Mouse (Mus musculus) bone marrow macrophage, adult 2 months (primary cell): ENCODE data around the gene H2afy2.

Source experiments
- CTCF ChIP-seq: IDR thresholded peaks from 2 replicates; pipeline ENCODE4 v1.5.1; 2012; ENCODE audit warnings: low read depth, mild to moderate bottlenecking, low read length, moderate library complexity
- POLR2A ChIP-seq: IDR thresholded peaks from 2 replicates; pipeline ENCODE4 v1.6.1; 2012; ENCODE audit warnings: mild to moderate bottlenecking, low read depth, low read length, borderline replicate concordance

DNA sequence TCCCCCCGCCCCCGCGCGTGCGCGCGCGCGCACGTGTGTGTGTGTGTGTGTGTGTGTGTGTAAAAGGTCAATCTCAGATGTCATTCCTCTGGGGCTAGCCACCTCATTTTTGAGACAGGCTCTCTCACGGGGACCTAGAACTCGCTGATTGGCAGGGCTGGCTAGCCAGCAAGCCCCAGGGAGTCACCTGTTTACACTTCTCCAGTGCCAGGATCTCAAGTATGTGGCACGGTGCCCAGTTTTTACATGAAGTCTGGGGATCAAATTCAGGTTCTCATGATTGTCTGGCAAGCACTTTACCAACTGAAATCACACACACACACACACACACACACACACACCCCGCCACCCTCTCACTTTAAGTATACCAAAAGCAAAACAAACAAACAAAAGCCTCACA lies 26.9 kb downstream of the H2afy2 start:
- TF ChIP-seq POLR2A (no peak), CTCF (no peak)
